Mouse (Mus musculus): ENCODE measurements around the gene Syt11. TPM values are rescaled to one million over a fixed set of nuclear protein-coding genes. Genes with fewer than 3 reads are reported as not detected.
A peak's percentile ranks its signal among the peaks of the same experiment; 100 is the strongest.

Gene Syt11
- polyA plus RNA-seq, 1 experiment = 9.5 TPM

DNA sequence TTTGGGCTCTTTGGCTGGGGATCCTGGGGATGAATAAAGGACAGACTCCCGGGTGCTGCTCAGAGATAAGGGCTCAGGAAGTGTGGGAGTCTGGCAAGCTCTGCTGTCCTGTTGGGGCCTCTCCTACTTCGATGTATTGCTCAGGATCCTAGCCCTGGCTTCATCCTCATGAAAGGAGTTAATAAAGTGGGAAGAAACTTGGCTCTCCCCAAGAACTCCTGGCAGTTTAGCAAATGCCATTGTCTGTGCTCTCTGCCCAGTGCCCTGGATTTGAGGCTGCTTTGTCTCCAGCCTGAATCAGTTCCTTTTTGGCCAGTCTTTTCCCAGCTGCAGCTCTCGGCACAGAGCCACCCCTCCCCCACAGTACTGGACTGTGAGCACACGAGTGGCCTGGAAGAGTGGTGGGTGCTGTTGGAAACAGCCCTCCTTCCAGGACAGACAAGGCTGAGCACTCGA is 16.9 kb downstream of the Syt11 start:
- H3K9me3 ChIP-seq (replicated peaks; ENCODE audit: control insufficient read depth, insufficient read depth, low read length, poor library complexity, severe bottlenecking) = no peaks in the 10 kb centered on the region
- no peak overlapping the region for H3K4me3 ChIP-seq (ENCODE audit: low read depth, low read length)

GRCm38 (mm10) chr3:88756276-88756675 is 18.7 kb downstream of the Syt11 start:
- Histone ChIP-seq H3K36me3 (ENCODE audit: control insufficient read depth, insufficient read depth, low read length, poor library complexity, severe bottlenecking) (no peaks in the 10 kb centered on the region), H3K9me3 (replicated peaks; ENCODE audit: control insufficient read depth, insufficient read depth, low read length, poor library complexity, severe bottlenecking) (no peaks in the 10 kb centered on the region), H3K4me3 (ENCODE audit: low read depth, low read length) (no peak overlapping the region), H3K4me1 (ENCODE audit: control insufficient read depth, insufficient read depth, low read length) (peaks cover 2% of the 10 kb centered on the region), H3K27me3 (ENCODE audit: control insufficient read depth, insufficient read depth, low read length, poor library complexity, severe bottlenecking) (no peaks in the 10 kb centered on the region), H3K27ac (ENCODE audit: insufficient read depth, low read length) (no peak overlapping the region), H3K9ac (ENCODE audit: low read depth, poor library complexity, severe bottlenecking) (no peak overlapping the region)
- TF ChIP-seq POLR2A (IDR thresholded peaks at IDR 0.05; ENCODE audit: insufficient read depth, low read length) (no peak), CTCF (IDR thresholded peaks at IDR 0.05; ENCODE audit: low read depth, low read length) (no peak), EP300 (IDR thresholded peaks at IDR 0.05; ENCODE audit: insufficient read depth, low read depth, low read length) (no peak)

More for the DNA sequence above, 16.9 kb downstream of the Syt11 start:
- Histone ChIP-seq H3K36me3 (ENCODE audit: control insufficient read depth, insufficient read depth, low read length, poor library complexity, severe bottlenecking) (no peaks in the 10 kb centered on the region), H3K27me3 (ENCODE audit: control insufficient read depth, insufficient read depth, low read length, poor library complexity, severe bottlenecking) (no peaks in the 10 kb centered on the region), H3K27ac (ENCODE audit: insufficient read depth, low read length) (no peak overlapping the region), H3K4me1 (ENCODE audit: control insufficient read depth, insufficient read depth, low read length) (peaks cover 2% of the 10 kb centered on the region), H3K9ac (ENCODE audit: low read depth, poor library complexity, severe bottlenecking) (no peak overlapping the region)
- TF ChIP-seq POLR2A (IDR thresholded peaks at IDR 0.05; ENCODE audit: insufficient read depth, low read length) = no peak
- no peak for TF ChIP-seq CTCF (IDR thresholded peaks at IDR 0.05; ENCODE audit: low read depth, low read length)
- no peak for TF ChIP-seq EP300 (IDR thresholded peaks at IDR 0.05; ENCODE audit: insufficient read depth, low read depth, low read length)

DNA sequence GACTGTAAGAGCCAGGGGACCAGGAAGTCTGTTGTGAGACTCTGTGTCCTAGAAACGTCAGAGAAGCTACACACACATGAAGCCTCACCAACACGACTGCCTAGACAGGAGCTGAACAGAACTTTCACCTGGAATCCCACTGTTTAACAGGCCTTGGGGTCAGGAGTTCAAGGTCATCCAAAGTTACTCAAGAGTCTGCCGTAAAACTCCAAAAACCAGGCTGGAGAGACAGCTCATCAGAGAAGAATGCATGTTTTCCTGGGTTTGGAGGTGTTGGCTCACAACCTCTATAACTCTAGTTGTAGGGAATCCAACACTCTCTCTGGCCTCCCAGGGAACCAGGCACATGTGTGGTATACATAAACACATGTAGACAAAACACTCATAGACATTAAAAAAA is 19.4 kb downstream of the Syt11 start:
- no peaks in the 10 kb centered on the region for H3K9me3 ChIP-seq (replicated peaks; ENCODE audit: control insufficient read depth, insufficient read depth, low read length, poor library complexity, severe bottlenecking)
- TF ChIP-seq CTCF (IDR thresholded peaks at IDR 0.05; ENCODE audit: low read depth, low read length) = no peak
- no peak for TF ChIP-seq EP300 (IDR thresholded peaks at IDR 0.05; ENCODE audit: insufficient read depth, low read depth, low read length)
- no peak for TF ChIP-seq POLR2A (IDR thresholded peaks at IDR 0.05; ENCODE audit: insufficient read depth, low read length)
- no peak overlapping the region for H3K9ac ChIP-seq (ENCODE audit: low read depth, poor library complexity, severe bottlenecking)
- H3K27ac ChIP-seq (ENCODE audit: insufficient read depth, low read length) = no peak overlapping the region
- H3K4me1 ChIP-seq (ENCODE audit: control insufficient read depth, insufficient read depth, low read length) = peaks cover 2% of the 10 kb centered on the region
- no peak overlapping the region for H3K4me3 ChIP-seq (ENCODE audit: low read depth, low read length)
- H3K27me3 ChIP-seq (ENCODE audit: control insufficient read depth, insufficient read depth, low read length, poor library complexity, severe bottlenecking) = no peaks in the 10 kb centered on the region
- H3K36me3 ChIP-seq (ENCODE audit: control insufficient read depth, insufficient read depth, low read length, poor library complexity, severe bottlenecking) = no peaks in the 10 kb centered on the region

- Histone ChIP-seq H3K27ac (ENCODE audit: insufficient read depth, low read length) (peak overlapping the region; percentile 75; the same call in 1 of the 2 replicates), H3K9ac (ENCODE audit: low read depth, poor library complexity, severe bottlenecking) (peak overlapping the region; percentile 23; the same call in 1 of the 2 replicates), H3K4me1 (ENCODE audit: control insufficient read depth, insufficient read depth, low read length) (peaks cover 2% of the 10 kb centered on the region), H3K27me3 (ENCODE audit: control insufficient read depth, insufficient read depth, low read length, poor library complexity, severe bottlenecking) (no peaks in the 10 kb centered on the region), H3K4me3 (ENCODE audit: low read depth, low read length) (no peak overlapping the region), H3K36me3 (ENCODE audit: control insufficient read depth, insufficient read depth, low read length, poor library complexity, severe bottlenecking) (no peaks in the 10 kb centered on the region), H3K9me3 (replicated peaks; ENCODE audit: control insufficient read depth, insufficient read depth, low read length, poor library complexity, severe bottlenecking) (no peaks in the 10 kb centered on the region)
- TF ChIP-seq CTCF (IDR thresholded peaks at IDR 0.05; ENCODE audit: low read depth, low read length) (peak; percentile 28), EP300 (IDR thresholded peaks at IDR 0.05; ENCODE audit: insufficient read depth, low read depth, low read length) (no peak)
Measured at GRCm38 (mm10) chr3:88754283-88754682, 20.7 kb downstream of the Syt11 start.

DNA sequence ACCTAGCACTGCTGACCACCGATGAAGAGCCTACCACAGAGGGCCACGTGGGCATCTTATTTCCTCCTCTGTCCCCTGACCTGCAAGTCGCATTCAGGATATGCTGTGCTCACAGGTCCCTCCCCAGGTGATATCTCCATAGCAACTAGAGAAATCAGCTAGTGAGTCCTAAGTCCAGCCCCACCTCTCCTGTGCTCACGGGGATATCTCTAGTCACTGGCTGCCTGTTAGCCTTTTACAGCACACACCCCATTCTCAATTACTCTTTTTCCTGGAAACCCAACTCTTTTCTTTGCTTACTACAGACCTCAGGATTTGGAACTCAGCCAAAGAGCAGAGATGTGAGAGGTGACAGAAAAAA is 28.1 kb downstream of the Syt11 start:
- TF ChIP-seq CTCF (IDR thresholded peaks at IDR 0.05; ENCODE audit: low read depth, low read length) (no peak), POLR2A (IDR thresholded peaks at IDR 0.05; ENCODE audit: insufficient read depth, low read length) (no peak), EP300 (IDR thresholded peaks at IDR 0.05; ENCODE audit: insufficient read depth, low read depth, low read length) (no peak)
- peaks cover 4% of the 10 kb centered on the region; the same call in 1 of the 2 replicates for H3K9me3 ChIP-seq (replicated peaks; ENCODE audit: control insufficient read depth, insufficient read depth, low read length, poor library complexity, severe bottlenecking)
- H3K4me1 ChIP-seq (ENCODE audit: control insufficient read depth, insufficient read depth, low read length) = peaks cover 2% of the 10 kb centered on the region
- H3K9ac ChIP-seq (ENCODE audit: low read depth, poor library complexity, severe bottlenecking) = no peak overlapping the region
- no peak overlapping the region for H3K27ac ChIP-seq (ENCODE audit: insufficient read depth, low read length)
- no peak overlapping the region for H3K4me3 ChIP-seq (ENCODE audit: low read depth, low read length)
- no peaks in the 10 kb centered on the region for H3K27me3 ChIP-seq (ENCODE audit: control insufficient read depth, insufficient read depth, low read length, poor library complexity, severe bottlenecking)
- 0 out of 2 replicates have a peak, but pooled peaks cover 3% of the 10 kb centered on the region for H3K36me3 ChIP-seq (ENCODE audit: control insufficient read depth, insufficient read depth, low read length, poor library complexity, severe bottlenecking)

DNA sequence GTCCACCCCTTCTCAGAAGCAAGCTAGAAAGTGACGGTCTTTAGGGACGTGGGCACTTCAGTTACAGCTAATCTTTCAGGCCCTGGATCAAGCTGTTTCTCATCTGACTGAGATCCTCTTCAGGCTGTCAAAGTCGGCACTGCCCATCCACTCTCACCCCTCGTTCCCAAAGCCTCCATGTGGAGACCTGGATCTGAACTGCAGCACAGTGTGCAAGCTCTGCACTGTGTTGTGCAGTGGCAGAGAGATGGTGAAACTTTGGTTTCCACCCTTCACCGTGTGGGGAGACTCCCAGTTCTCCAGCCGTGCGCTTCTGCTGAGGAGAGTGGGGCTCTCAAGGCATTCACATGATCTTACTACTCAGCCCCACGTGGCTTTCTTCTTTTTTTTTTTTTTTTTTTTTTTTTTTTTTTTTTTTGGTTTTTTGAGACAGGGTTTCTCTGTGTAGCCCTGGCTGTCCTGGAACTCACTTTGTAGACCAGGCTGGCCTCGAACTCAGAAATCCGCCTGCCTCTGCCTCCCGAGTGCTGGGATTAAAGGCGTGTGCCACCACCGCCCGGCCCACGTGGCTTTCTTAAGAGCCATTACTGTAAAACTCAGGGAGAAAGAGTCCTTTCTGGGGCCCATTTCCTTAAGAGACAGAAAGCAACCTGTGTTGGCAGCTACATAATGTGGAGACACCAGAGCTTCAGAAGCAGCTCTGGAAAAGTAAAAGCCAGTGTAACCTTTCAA is 28.7 kb downstream of the Syt11 start:
- Histone ChIP-seq H3K36me3 (ENCODE audit: control insufficient read depth, insufficient read depth, low read length, poor library complexity, severe bottlenecking) (0 out of 2 replicates have a peak, but pooled peaks cover 3% of the 10 kb centered on the region), H3K27ac (ENCODE audit: insufficient read depth, low read length) (no peak overlapping the region), H3K9ac (ENCODE audit: low read depth, poor library complexity, severe bottlenecking) (no peak overlapping the region), H3K9me3 (replicated peaks; ENCODE audit: control insufficient read depth, insufficient read depth, low read length, poor library complexity, severe bottlenecking) (peaks cover 4% of the 10 kb centered on the region; the same call in 1 of the 2 replicates), H3K4me3 (ENCODE audit: low read depth, low read length) (no peak overlapping the region), H3K27me3 (ENCODE audit: control insufficient read depth, insufficient read depth, low read length, poor library complexity, severe bottlenecking) (no peaks in the 10 kb centered on the region), H3K4me1 (ENCODE audit: control insufficient read depth, insufficient read depth, low read length) (peaks cover 2% of the 10 kb centered on the region)
- TF ChIP-seq POLR2A (IDR thresholded peaks at IDR 0.05; ENCODE audit: insufficient read depth, low read length) (no peak), EP300 (IDR thresholded peaks at IDR 0.05; ENCODE audit: insufficient read depth, low read depth, low read length) (no peak), CTCF (IDR thresholded peaks at IDR 0.05; ENCODE audit: low read depth, low read length) (no peak)
